Mouse (Mus musculus): Measurements from ENCODE around the gene Kazn.

DNA sequence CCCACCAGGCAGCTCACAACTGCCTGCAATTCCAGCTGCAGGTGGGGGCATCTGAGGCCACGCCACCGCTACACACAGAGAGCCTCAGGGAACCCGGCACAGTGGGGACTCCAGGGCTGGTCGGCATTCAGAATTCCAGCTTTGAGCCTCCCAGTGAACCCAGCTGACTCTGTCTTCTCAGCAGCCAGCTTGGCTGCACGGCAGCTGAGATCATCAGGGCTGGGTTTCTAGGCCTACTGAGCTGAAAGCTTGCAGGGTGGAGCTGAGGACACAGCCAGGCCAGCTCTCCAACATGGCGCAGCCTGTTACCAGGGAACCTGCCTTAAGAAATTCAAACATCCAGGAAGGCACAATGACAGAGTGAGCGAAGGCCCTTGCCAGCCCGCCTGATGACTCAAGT, 79.2 kb downstream of the Kazn start:
- no peak for TF ChIP-seq CTCF (IDR thresholded peaks at IDR 0.05; ENCODE audit: control insufficient read depth, insufficient read depth, low read length)
- TF ChIP-seq POLR2A (IDR thresholded peaks at IDR 0.05; ENCODE audit: borderline replicate concordance, control insufficient read depth, low read depth, low read length) = no peak
